Mouse (Mus musculus) stomach, postnatal 0 days (tissue): ENCODE data around the gene Gnl3. TPM values are rescaled to one million over a fixed set of nuclear protein-coding genes. Genes with fewer than 3 reads are reported as not detected.

ENCODE experiments used
- ATAC-seq: fragments of 200-750 bp; cut with Nextera tagmentation; 2 replicates; pipeline ENCODE4 v1.8.0; 2017; ENCODE audit not compliant: low FRiP score, low TSS enrichment
- DNase-seq: peaks from one replicate; pipeline ENCODE4 v3.0.0-alpha.2; 2016; ENCODE audit warnings: low spot score
- H3K27ac ChIP-seq: fragments of 300-500 bp; sonication (generic); replicated peaks from 2 replicates; pipeline ENCODE4 v1.5.1; 2014; ENCODE audit warnings: mild to moderate bottlenecking, control low read depth
- H3K27me3 ChIP-seq: fragments of 300-500 bp; sonication (generic); 2 replicates; pipeline ENCODE4 v1.6.1; 2014; ENCODE audit warnings: low read length; ENCODE audit not compliant: control insufficient read depth, insufficient read depth
- H3K36me3 ChIP-seq: fragments of 300-500 bp; sonication (generic); 2 replicates; pipeline ENCODE4 v1.6.1; 2014; ENCODE audit warnings: low read length, mixed read lengths; ENCODE audit not compliant: control insufficient read depth, insufficient read depth
- H3K4me1 ChIP-seq: fragments of 300-500 bp; sonication (generic); replicated peaks from 2 replicates; pipeline ENCODE4 v1.6.1; 2014; ENCODE audit warnings: antibody characterized with exemption; ENCODE audit not compliant: control insufficient read depth, insufficient read depth
- H3K4me2 ChIP-seq: fragments of 300-500 bp; sonication (generic); replicated peaks from 2 replicates; pipeline ENCODE4 v1.6.1; 2014; ENCODE audit warnings: low read depth, mild to moderate bottlenecking, control low read depth, moderate library complexity
- H3K4me3 ChIP-seq: fragments of 300-500 bp; sonication (generic); 2 replicates; pipeline ENCODE4 v1.5.1; 2014; ENCODE audit warnings: low read depth, low read length, control low read depth
- H3K9ac ChIP-seq: fragments of 300-500 bp; sonication (generic); 2 replicates; pipeline ENCODE4 v1.6.1; 2014; ENCODE audit warnings: mild to moderate bottlenecking, low read length, control low read depth, mixed read lengths
- H3K9me3 ChIP-seq: fragments of 300-500 bp; sonication (generic); 2 replicates; pipeline ENCODE4 v1.6.1; 2016; ENCODE audit warnings: low read length; ENCODE audit not compliant: control insufficient read depth
- CTCF ChIP-seq: IDR thresholded peaks from 2 replicates; pipeline ENCODE4 v1.5.1; 2016; ENCODE audit warnings: antibody characterized with exemption, low read depth, mild to moderate bottlenecking, moderate library complexity
- EP300 ChIP-seq: optimal IDR thresholded peaks from 2 replicates; pipeline ENCODE3; 2016; ENCODE audit warnings: antibody characterized with exemption
- WGBS: fragments of 180-500 bp; shearing (Covaris S2); extraction: QIAGEN DNeasy Blood & Tissue Kit; methylation state at CpG from one replicate; pipeline ENCODE4 v1.1.7; 2014; 5-methylcytosine and 5-hydroxymethylcytosine counted together
- polyA plus RNA-seq: library from polyadenylated mRNA; unstranded; fragments of >200 nt; fragmentation: Nextera tagmentation; extraction: Ambion mirVana; gene quantifications from 2 replicates; pipeline ENCODE4 v1.2.1, GENCODE M21; 2015

The Gnl3 gene
- polyA plus RNA-seq, 1 experiment from 2014 or later: 70.7 TPM

DNA sequence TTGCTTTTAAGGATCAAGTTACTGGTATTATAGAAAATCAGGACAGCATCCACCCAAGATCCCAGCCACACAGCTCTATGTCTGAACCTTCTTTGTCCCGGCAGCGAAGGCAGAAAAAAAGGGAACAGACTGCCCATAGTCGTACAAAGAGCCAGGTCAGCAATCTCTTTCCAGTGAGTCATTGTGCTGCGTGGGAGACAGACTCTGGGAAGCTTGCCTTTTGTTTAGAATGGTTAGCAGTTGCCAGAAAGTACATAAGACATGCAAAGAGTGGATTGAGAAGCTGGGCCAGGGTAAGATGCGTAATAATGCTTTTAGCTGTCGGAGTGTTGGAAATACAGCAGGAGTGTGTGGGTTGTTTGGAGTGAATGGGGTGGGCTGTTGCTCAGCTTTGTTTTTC, 44.7 kb downstream of the Gnl3 start:
- TF ChIP-seq EP300: no peak
- TF ChIP-seq CTCF: no peak
- WGBS: 34% methylated on average over 6 of the region's 6 CpGs
- no peak overlapping the region for H3K4me3 ChIP-seq
- H3K4me2 ChIP-seq: no peak overlapping the region
- H3K27me3 ChIP-seq: no peaks in the 10 kb centered on the region
- no peaks in the 10 kb centered on the region for H3K36me3 ChIP-seq
- H3K27ac ChIP-seq: peak overlapping the region; percentile 69
- no peaks in the 10 kb centered on the region for H3K4me1 ChIP-seq
- no peak overlapping the region for H3K9ac ChIP-seq
- no peaks in the 10 kb centered on the region for H3K9me3 ChIP-seq
- DNase-seq (peak; percentile 42), ATAC-seq (peak; percentile 85)

Other genes with a start within 250 kb of the Gnl3 start
- 22.2 and 24.0 TPM in 2 replicates for gene Tmem110, start 193.6 kb downstream of the Gnl3 start, polyA plus RNA-seq
- 29.2 and 32.3 TPM in 2 replicates for gene Mustn1, start 140.0 kb downstream of the Gnl3 start, polyA plus RNA-seq
- 1.2 and 2.4 TPM in 2 replicates for gene Itih4, start 132.7 kb downstream of the Gnl3 start, polyA plus RNA-seq
- gene Itih3, start 95.4 kb downstream of the Gnl3 start, polyA plus RNA-seq: 2.1 and 5.1 TPM in 2 replicates
- gene Itih1, start 75.9 kb downstream of the Gnl3 start, polyA plus RNA-seq: 0.21 and 0.40 TPM in 2 replicates
- 4.1 and 4.2 TPM in 2 replicates for gene Nek4, start 67.8 kb downstream of the Gnl3 start, polyA plus RNA-seq
- 28.2 and 29.7 TPM in 2 replicates for gene Glt8d1, start 17.8 kb downstream of the Gnl3 start, polyA plus RNA-seq
- gene Spcs1, start 17.5 kb downstream of the Gnl3 start, polyA plus RNA-seq: 508 and 513 TPM in 2 replicates
- gene Pbrm1, start within 50 bp of the Gnl3 start, polyA plus RNA-seq: 47.8 and 47.9 TPM in 2 replicates
- 99.3 and 108 TPM in 2 replicates for gene Smim4, start 109.8 kb upstream of the Gnl3 start, polyA plus RNA-seq
- 61.0 and 65.3 TPM in 2 replicates for gene Nt5dc2, start 111.9 kb upstream of the Gnl3 start, polyA plus RNA-seq
- gene Stab1, start 149.5 kb upstream of the Gnl3 start, polyA plus RNA-seq: 23.7 and 23.9 TPM in 2 replicates
- 4.1 and 6.5 TPM in 2 replicates for gene Tnnc1, start 189.2 kb upstream of the Gnl3 start, polyA plus RNA-seq
- gene Nisch, start 197.8 kb upstream of the Gnl3 start, polyA plus RNA-seq: 87.7 and 106 TPM in 2 replicates
- gene Sema3g, start 198.7 kb upstream of the Gnl3 start, polyA plus RNA-seq: 0.38 and 0.53 TPM in 2 replicates
- 9.5 and 10.1 TPM in 2 replicates for gene Phf7, start 232.2 kb upstream of the Gnl3 start, polyA plus RNA-seq
- 22.5 and 24.5 TPM in 2 replicates for gene Bap1, start 232.3 kb upstream of the Gnl3 start, polyA plus RNA-seq